Mouse (Mus musculus) liver, embryonic 14.5 days (tissue): ENCODE results near the gene Inpp4a. TPM values are rescaled to one million over a fixed set of nuclear protein-coding genes. Genes with fewer than 3 reads are reported as not detected.

Experiments
- ATAC-seq: fragments of 200-750 bp; cut with Nextera tagmentation; 2 replicates; pipeline ENCODE4 v1.8.0; 2017; ENCODE audit warnings: moderate number of reproducible peaks, mild to moderate bottlenecking, moderate library complexity; ENCODE audit not compliant: insufficient read depth
- DNase-seq, 3 experiments: peaks; one replicate each; pipeline ENCODE4 v3.0.0-alpha.2; 2012 to 2013; ENCODE audit warnings: low read depth in 3 of 3, low spot score in 3 of 3
- H3K27ac ChIP-seq: fragments of 300-500 bp; sonication (generic); 2 replicates; pipeline ENCODE4 v1.5.1; 2014; ENCODE audit warnings: moderate library complexity, mild to moderate bottlenecking, control low read depth, inconsistent platforms
- H3K27me3 ChIP-seq: fragments of 300-500 bp; sonication (generic); 2 replicates; pipeline ENCODE4 v1.6.1; 2014; ENCODE audit warnings: mild to moderate bottlenecking, low read length, moderate library complexity; ENCODE audit not compliant: control insufficient read depth, insufficient read depth
- H3K36me3 ChIP-seq: fragments of 300-500 bp; sonication (generic); replicated peaks from 2 replicates; pipeline ENCODE4 v1.6.1; 2014; ENCODE audit warnings: low read depth; ENCODE audit not compliant: control insufficient read depth, insufficient read depth
- H3K4me1 ChIP-seq, 2 experiments: fragments of 200-500 bp in 1 of 2; fragments of 300-500 bp in 1 of 2; sonication (generic) in 1 of 2; replicated peaks; 2 replicates each; pipeline ENCODE4 v1.6.1; 2012 to 2014; ENCODE audit warnings: antibody characterized with exemption in 1 of 2, inconsistent platforms in 1 of 2, low read length in 1 of 2; ENCODE audit not compliant: control insufficient read depth in 2 of 2, insufficient read depth in 2 of 2
- H3K4me2 ChIP-seq: fragments of 300-500 bp; sonication (generic); 2 replicates; pipeline ENCODE4 v1.6.1; 2014; ENCODE audit warnings: low read depth, mild to moderate bottlenecking, control low read depth, moderate library complexity
- H3K4me3 ChIP-seq, 2 experiments: fragments of 200-500 bp in 1 of 2; fragments of 300-500 bp in 1 of 2; sonication (generic) in 1 of 2; 2 replicates each; pipeline ENCODE4 v1.5.1; 2012 to 2014; ENCODE audit warnings: low read depth in 2 of 2, low read length in 2 of 2, mild to moderate bottlenecking in 2 of 2, control low read depth in 1 of 2, inconsistent platforms in 1 of 2, moderate library complexity in 1 of 2; ENCODE audit not compliant: insufficient read depth in 1 of 2
- H3K9ac ChIP-seq: fragments of 300-500 bp; sonication (generic); replicated peaks from 2 replicates; pipeline ENCODE4 v1.6.1; 2014; ENCODE audit warnings: mild to moderate bottlenecking, control low read depth, moderate library complexity
- H3K9me3 ChIP-seq: fragments of 300-500 bp; sonication (generic); 2 replicates; pipeline ENCODE4 v1.6.1; 2016; ENCODE audit warnings: low read length, mixed read lengths; ENCODE audit not compliant: control insufficient read depth
- CTCF ChIP-seq: IDR thresholded peaks from 2 replicates; pipeline ENCODE4 v1.5.1; 2016; ENCODE audit warnings: antibody characterized with exemption, low read depth, control low read depth
- EP300 ChIP-seq: IDR thresholded peaks from 2 replicates; pipeline ENCODE4 v1.6.1; 2016; ENCODE audit warnings: antibody characterized with exemption, low read depth
- WGBS: fragments of 180-500 bp; shearing (Covaris S2); extraction: QIAGEN DNeasy Blood & Tissue Kit; methylation state at CpG from one replicate; pipeline ENCODE4 v1.1.7; 2014; ENCODE audit not compliant: insufficient replicate concordance; 5-methylcytosine and 5-hydroxymethylcytosine counted together
- polyA plus RNA-seq, 2 experiments: library from polyadenylated mRNA; depleted of rRNA in 1 of 2; stranded (reverse) in 1 of 2; unstranded in 1 of 2; fragments of >200 nt; fragmentation: Nextera tagmentation in 1 of 2; extraction: Ambion mirVana in 1 of 2; gene quantifications; 2 replicates each; pipeline versions ENCODE4 v1.2.1 to v1.2.3; 2012 to 2014

The Inpp4a gene
- polyA plus RNA-seq, 2 experiments, result 1.7 to 2.2 TPM

DNA sequence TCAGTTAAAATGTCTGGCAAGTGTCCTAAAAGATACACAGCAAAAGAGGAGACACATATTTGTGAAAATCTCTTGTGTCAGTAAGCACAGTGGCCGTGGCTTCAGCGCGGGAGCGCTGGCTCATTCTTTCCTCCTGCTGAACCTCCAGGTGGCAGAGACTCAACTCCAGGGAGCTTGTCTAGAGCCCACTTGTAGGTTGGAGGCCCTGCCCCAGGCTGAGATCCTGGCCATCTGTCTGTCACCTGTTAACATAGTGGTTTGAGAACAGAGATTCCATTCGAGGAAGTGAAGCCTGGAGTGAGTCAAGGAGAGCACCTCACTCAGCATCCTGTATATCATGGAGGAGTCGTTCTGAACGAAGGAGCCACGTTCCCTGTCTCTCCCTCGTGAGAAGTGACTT lies 37.6 kb downstream of the Inpp4a start:
- no peaks in the 10 kb centered on the region for H3K36me3 ChIP-seq
- TF ChIP-seq CTCF, result no peak
- no peak for TF ChIP-seq EP300
- no peak for ATAC-seq

DNA sequence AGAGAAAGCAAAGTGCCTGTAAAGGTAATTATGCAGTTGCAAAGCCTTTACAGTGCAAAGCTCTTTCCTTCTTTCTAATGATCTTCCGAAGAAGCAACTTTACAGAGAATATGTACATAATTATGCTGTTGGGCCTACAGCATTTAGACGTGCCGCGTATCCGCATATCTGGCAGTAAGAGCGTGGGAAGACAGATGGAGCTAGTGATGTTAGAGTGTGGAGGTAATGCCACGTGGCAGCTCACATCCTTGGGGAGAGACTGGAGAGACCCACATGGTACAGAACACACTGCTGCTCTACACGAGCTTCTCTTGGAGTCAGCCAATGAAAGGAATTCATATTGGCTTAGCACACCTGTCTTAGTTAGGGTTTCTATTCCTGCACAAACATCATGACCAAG lies 39.5 kb downstream of the Inpp4a start:
- Histone ChIP-seq H3K4me3 (no peak overlapping the region), H3K4me1 (peaks cover 0 to 10% of the 10 kb centered on the region in 2 experiments; a peak in 2 of 4 replicates), H3K9me3 (no peaks in the 10 kb centered on the region), H3K27me3 (no peaks in the 10 kb centered on the region), H3K27ac (no peak overlapping the region), H3K36me3 (no peaks in the 10 kb centered on the region), H3K4me2 (no peak overlapping the region), H3K9ac (no peak overlapping the region)
- no peak for DNase-seq
- no peak for ATAC-seq
- WGBS, result 80% methylated on average over 8 of the region's 8 CpGs
- TF ChIP-seq CTCF, result no peak

More for the DNA sequence above, 37.6 kb downstream of the Inpp4a start:
- WGBS, result 57% methylated on average over 9 of the region's 9 CpGs
- no peak overlapping the region for H3K4me2 ChIP-seq
- peaks cover 0 to 10% of the 10 kb centered on the region in 2 experiments; a peak in 2 of 4 replicates for H3K4me1 ChIP-seq
- no peak overlapping the region for H3K27ac ChIP-seq
- no peak overlapping the region for H3K4me3 ChIP-seq
- H3K27me3 ChIP-seq, result no peaks in the 10 kb centered on the region
- H3K9ac ChIP-seq, result no peak overlapping the region
- DNase-seq, result no peak
- H3K9me3 ChIP-seq, result no peaks in the 10 kb centered on the region

DNA sequence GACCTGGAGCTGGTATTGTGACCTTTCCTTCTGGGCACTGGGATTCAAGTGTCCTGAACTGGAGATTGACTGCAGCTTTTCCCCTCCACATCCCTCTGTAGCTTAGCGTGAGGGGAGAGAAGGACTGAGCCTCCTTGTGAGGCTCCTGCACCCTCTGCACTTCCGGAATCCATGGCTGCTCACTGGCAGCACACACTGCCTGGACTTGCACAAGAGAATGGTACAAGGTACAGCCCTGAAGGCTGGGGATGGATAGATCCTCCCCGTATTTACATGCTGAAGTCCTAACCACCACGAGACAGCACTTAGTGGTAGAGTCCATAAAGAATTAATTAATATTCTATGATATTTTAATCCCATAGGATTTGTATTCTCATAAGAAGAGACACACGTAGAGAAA lies 41.7 kb downstream of the Inpp4a start:
- Histone ChIP-seq H3K4me2 (no peak overlapping the region), H3K9me3 (no peaks in the 10 kb centered on the region), H3K9ac (no peak overlapping the region), H3K27me3 (no peaks in the 10 kb centered on the region), H3K4me1 (peaks cover 0 to 6% of the 10 kb centered on the region in 2 experiments; a peak in 2 of 4 replicates), H3K36me3 (no peaks in the 10 kb centered on the region), H3K4me3 (no peak overlapping the region), H3K27ac (no peak overlapping the region)
- no peak for DNase-seq
- peak; percentile 73 for ATAC-seq
- 60% methylated on average over 5 of the region's 5 CpGs for WGBS
- TF ChIP-seq CTCF, result no peak

- Histone ChIP-seq H3K9ac (no peak overlapping the region), H3K36me3 (no peaks in the 10 kb centered on the region), H3K9me3 (no peaks in the 10 kb centered on the region), H3K27ac (no peak overlapping the region), H3K4me2 (no peak overlapping the region), H3K4me1 (peaks cover 0 to 6% of the 10 kb centered on the region in 2 experiments; a peak in 2 of 4 replicates), H3K4me3 (no peak overlapping the region), H3K27me3 (no peaks in the 10 kb centered on the region)
- TF ChIP-seq EP300 (no peak), CTCF (no peak)
- WGBS, result 52% methylated on average over 4 of the region's 4 CpGs
- ATAC-seq (peak; percentile 72), DNase-seq (no peak)
These were observed 42.2 kb downstream of the Inpp4a start for GRCm38 (mm10) chr1:37341914-37342313.

DNA sequence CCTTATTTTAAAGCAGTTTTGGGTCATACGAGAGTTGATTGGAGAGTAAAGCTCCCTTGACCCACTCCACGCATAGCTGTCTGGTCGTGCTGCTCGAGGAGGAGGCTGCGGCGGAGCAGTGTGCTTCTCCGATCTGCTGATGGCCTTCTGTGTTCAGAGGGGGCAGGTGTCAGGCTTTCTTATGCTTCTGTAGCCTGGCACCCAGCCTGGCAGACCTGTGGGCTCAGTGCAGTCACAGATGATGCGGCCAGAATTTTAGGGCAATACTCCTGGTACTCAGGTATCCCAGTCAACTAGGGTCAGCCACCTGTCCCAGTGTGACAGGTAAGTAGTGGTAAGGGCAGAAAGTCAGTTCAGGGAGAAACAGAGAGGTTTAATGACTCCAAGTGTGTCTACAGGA lies 42.9 kb downstream of the Inpp4a start:
- no peak overlapping the region for H3K9ac ChIP-seq
- WGBS, result 77% methylated on average over 8 of the region's 8 CpGs
- DNase-seq (no peak), ATAC-seq (no peak)
- H3K4me2 ChIP-seq, result no peak overlapping the region
- no peak overlapping the region for H3K4me3 ChIP-seq
- H3K27ac ChIP-seq, result no peak overlapping the region
- no peaks in the 10 kb centered on the region for H3K9me3 ChIP-seq
- H3K4me1 ChIP-seq, result peaks cover 0 to 6% of the 10 kb centered on the region in 2 experiments; a peak in 2 of 4 replicates
- H3K36me3 ChIP-seq, result no peaks in the 10 kb centered on the region
- H3K27me3 ChIP-seq, result no peaks in the 10 kb centered on the region
- TF ChIP-seq EP300 (no peak), CTCF (no peak)
